Mouse (Mus musculus) spleen, adult 2 months (tissue): ENCODE results near the gene Ubap1. TPM values are rescaled to one million over a fixed set of nuclear protein-coding genes. Genes with fewer than 3 reads are reported as not detected.

Experiments used
- DNase-seq, 2 experiments: peaks; one replicate each; pipeline versions ENCODE4 v3.0.0 to v3.0.0-alpha.2; 2012 to 2021; ENCODE audit warnings: low spot score in 2 of 2, low read depth in 1 of 2
- H3K27ac ChIP-seq: fragments of 200-500 bp; 2 replicates; pipeline ENCODE4 v1.5.1; 2012; ENCODE audit warnings: low read length, inconsistent platforms; ENCODE audit not compliant: insufficient read depth
- H3K27me3 ChIP-seq: fragments of 200-500 bp; 2 replicates; pipeline ENCODE4 v1.6.1; 2012; ENCODE audit warnings: mild to moderate bottlenecking, moderate library complexity, low read length, inconsistent platforms; ENCODE audit not compliant: control insufficient read depth, insufficient read depth
- H3K36me3 ChIP-seq: fragments of 200-500 bp; 2 replicates; pipeline ENCODE4 v1.6.1; 2012; ENCODE audit warnings: mild to moderate bottlenecking, low read length, inconsistent platforms; ENCODE audit not compliant: control insufficient read depth, insufficient read depth
- H3K4me1 ChIP-seq: fragments of 200-500 bp; 2 replicates; pipeline ENCODE4 v1.6.1; 2011; ENCODE audit warnings: inconsistent platforms; ENCODE audit not compliant: control insufficient read depth, insufficient read depth, insufficient read length
- H3K4me3 ChIP-seq: fragments of 200-500 bp; 2 replicates; pipeline ENCODE4 v1.5.1; 2011; ENCODE audit warnings: mild to moderate bottlenecking, inconsistent platforms; ENCODE audit not compliant: insufficient read depth, insufficient read length; ENCODE audit errors: extremely low read depth
- CTCF ChIP-seq: fragments of 200-500 bp; IDR thresholded peaks from 2 replicates; pipeline ENCODE4 v1.5.1; 2011; ENCODE audit warnings: mild to moderate bottlenecking, inconsistent platforms; ENCODE audit not compliant: insufficient read depth, insufficient read length, insufficient replicate concordance; ENCODE audit errors: extremely low read depth
- POLR2A ChIP-seq: fragments of 200-500 bp; IDR thresholded peaks from 2 replicates; pipeline ENCODE4 v1.6.1; 2011; ENCODE audit warnings: low read depth, low read length, inconsistent platforms
- WGBS: fragments of 180-500 bp; shearing (Covaris S2); methylation state at CpG from one replicate; pipeline ENCODE4 v1.1.7; 2018; 5-methylcytosine and 5-hydroxymethylcytosine counted together
- polyA plus RNA-seq: library from polyadenylated mRNA; depleted of rRNA; stranded (reverse); fragments of >200 nt; gene quantifications from 2 replicates; pipeline ENCODE4 v1.2.3, GENCODE M21; 2012

Ubap1 gene
- polyA plus RNA-seq, 1 experiment = 18.5 TPM

- WGBS = 75% methylated on average over 1 of the region's 1 CpGs
Observed at GRCm38 (mm10) chr4:41353265-41353664, 4.5 kb downstream of the Ubap1 start.

GRCm38 (mm10) chr4:41357154-41357553, 8.4 kb downstream of the Ubap1 start:
- DNase-seq = no peak
- WGBS = 87% methylated on average over 2 of the region's 2 CpGs
- Histone ChIP-seq H3K27ac (no peak overlapping the region), H3K4me1 (no peaks in the 10 kb centered on the region), H3K36me3 (peaks cover 1% of the 10 kb centered on the region; the same call in 1 of the 2 replicates), H3K4me3 (no peak overlapping the region), H3K27me3 (no peaks in the 10 kb centered on the region)
- TF ChIP-seq CTCF = no peak
- no peak for TF ChIP-seq POLR2A

More at GRCm38 (mm10) chr4:41353265-41353664, 4.5 kb downstream of the Ubap1 start:
- no peak for DNase-seq
- Histone ChIP-seq H3K4me1 (peaks cover 2% of the 10 kb centered on the region), H3K27me3 (no peaks in the 10 kb centered on the region), H3K27ac (no peak overlapping the region), H3K36me3 (peaks cover 1% of the 10 kb centered on the region; the same call in 1 of the 2 replicates), H3K4me3 (no peak overlapping the region)
- no peak for TF ChIP-seq POLR2A
- TF ChIP-seq CTCF = no peak

- WGBS = 58% methylated on average over 2 of the region's 2 CpGs
- DNase-seq = no peak
- H3K4me3 ChIP-seq = no peak overlapping the region
- H3K27me3 ChIP-seq = no peaks in the 10 kb centered on the region
- H3K27ac ChIP-seq = no peak overlapping the region
- TF ChIP-seq POLR2A (no peak), CTCF (no peak)
- no peaks in the 10 kb centered on the region for H3K4me1 ChIP-seq
- peaks cover 1% of the 10 kb centered on the region; the same call in 1 of the 2 replicates for H3K36me3 ChIP-seq
Observed at GRCm38 (mm10) chr4:41358669-41359068, 9.9 kb downstream of the Ubap1 start.

- no peak for DNase-seq
- Histone ChIP-seq H3K27me3 (no peaks in the 10 kb centered on the region), H3K4me1 (no peaks in the 10 kb centered on the region), H3K4me3 (no peak overlapping the region), H3K36me3 (peaks cover 1% of the 10 kb centered on the region; the same call in 1 of the 2 replicates), H3K27ac (no peak overlapping the region)
- WGBS = 83% methylated on average over 7 of the region's 7 CpGs
- TF ChIP-seq CTCF = no peak
- TF ChIP-seq POLR2A = no peak
Observed at GRCm38 (mm10) chr4:41359358-41359757, 10.6 kb downstream of the Ubap1 start.

- TF ChIP-seq CTCF (no peak), POLR2A (no peak)
- 93% methylated on average over 3 of the region's 3 CpGs for WGBS
- no peak overlapping the region for H3K4me3 ChIP-seq
- no peak overlapping the region for H3K27ac ChIP-seq
- H3K36me3 ChIP-seq = peaks cover 1% of the 10 kb centered on the region; the same call in 1 of the 2 replicates
- no peaks in the 10 kb centered on the region for H3K4me1 ChIP-seq
- H3K27me3 ChIP-seq = no peaks in the 10 kb centered on the region
- DNase-seq = no peak
Observed at GRCm38 (mm10) chr4:41361059-41361458, 12.3 kb downstream of the Ubap1 start.

- no peak for TF ChIP-seq CTCF
- Histone ChIP-seq H3K27me3 (no peaks in the 10 kb centered on the region), H3K4me1 (no peaks in the 10 kb centered on the region; the same call in 1 of the 2 replicates), H3K36me3 (peaks cover 17% of the 10 kb centered on the region), H3K4me3 (no peak overlapping the region), H3K27ac (no peak overlapping the region)
- 73% methylated on average over 4 of the region's 4 CpGs for WGBS
- no peak for DNase-seq
Observed at GRCm38 (mm10) chr4:41368198-41368597, 19.4 kb downstream of the Ubap1 start.

GRCm38 (mm10) chr4:41369702-41370437, 21.1 kb downstream of the Ubap1 start:
- TF ChIP-seq POLR2A = no peak
- no peak for TF ChIP-seq CTCF
- no peak overlapping the region for H3K4me3 ChIP-seq
- no peaks in the 10 kb centered on the region; the same call in 1 of the 2 replicates for H3K4me1 ChIP-seq
- no peaks in the 10 kb centered on the region for H3K27me3 ChIP-seq
- H3K36me3 ChIP-seq = peaks cover 23% of the 10 kb centered on the region
- DNase-seq = no peak
- 92% methylated on average over 9 of the region's 9 CpGs for WGBS
- no peak overlapping the region for H3K27ac ChIP-seq
